ENCODE assay signal across 8 mouse cellular contexts in genomic region chr17:29045741-29046530, GRCm38 (mm10). TPM values are rescaled to one million over a fixed set of nuclear protein-coding genes. Genes with fewer than 3 reads are reported as not detected.
DNase-seq lines count a peak whose midpoint lies in the region; ATAC-seq lines count a peak whose summit lies in the region.

No protein-coding gene starts in this region.

- H3K4me1 ChIP-seq in forebrain, embryonic 13.5 days, result peaks cover 11% of the 10 kb centered on the region; the same call in 1 of the 2 replicates
- peaks cover 9% of the 10 kb centered on the region; the same call in 1 of the 2 replicates for H3K4me1 ChIP-seq in kidney, embryonic 14.5 days (ENCODE audit: control insufficient read depth, insufficient read depth, low read length)

- 63% methylated on average over 12 of the region's 12 CpGs for WGBS in forebrain, embryonic 13.5 days
- 69% methylated on average over 12 of the region's 12 CpGs for WGBS in kidney, embryonic 14.5 days

- no peaks in the 10 kb centered on the region for H3K9me3 ChIP-seq in forebrain, embryonic 13.5 days (replicated peaks)
- H3K9me3 ChIP-seq in kidney, embryonic 14.5 days (ENCODE audit: control insufficient read depth, low read length), result no peaks in the 10 kb centered on the region

- intact Hi-C loops in gastrocnemius, postnatal 14 days (cut with DNase I; ENCODE audit: low total_unique reads), result loop anchor here (5.0 to 10.0 kb wide), 2 partner anchors 51 to 199 kb away; no protein-coding TSS in a partner anchor

- no peaks in the 10 kb centered on the region for H3K27me3 ChIP-seq in forebrain, embryonic 13.5 days
- H3K27me3 ChIP-seq in kidney, embryonic 14.5 days (ENCODE audit: control insufficient read depth, insufficient read depth, low read length), result no peaks in the 10 kb centered on the region

- peak; percentile 45 for DNase-seq in gastrocnemius, postnatal 10 days
- no peak for DNase-seq in gastrocnemius, postnatal 14 days
- peak; percentile 45 for DNase-seq in R1 (ENCODE audit: low read depth, low spot score)
- peak; percentile 76 to 87 for DNase-seq in lung, postnatal 4 days
- no peak for DNase-seq in frontal cortex, adult 2 months (ENCODE audit: extremely low spot score in 1 of 2, low spot score in 1 of 2)

- no peak overlapping the region for H3K4me3 ChIP-seq in forebrain, embryonic 13.5 days
- H3K4me3 ChIP-seq in kidney, embryonic 14.5 days (ENCODE audit: low read length), result no peak overlapping the region

- peak overlapping the region; percentile 74 for H3K27ac ChIP-seq in forebrain, embryonic 13.5 days
- no peak overlapping the region; the same call in 1 of the 2 replicates for H3K27ac ChIP-seq in kidney, embryonic 14.5 days (ENCODE audit: low read depth, low read length)

- no peak overlapping the region for H3K4me2 ChIP-seq in forebrain, embryonic 13.5 days
- H3K4me2 ChIP-seq in kidney, embryonic 14.5 days (replicated peaks; ENCODE audit: low read depth, low read length), result no peak overlapping the region

- ATAC-seq in forebrain, embryonic 13.5 days, result peak; percentile 39; the same call in 1 of the 2 replicates
- peak; percentile 24 for ATAC-seq in kidney, embryonic 14.5 days (ENCODE audit: low FRiP score, low TSS enrichment)
- no peak for ATAC-seq in frontal cortex, adult (ENCODE audit: low TSS enrichment)

- peaks cover 67% of the 10 kb centered on the region for H3K36me3 ChIP-seq in forebrain, embryonic 13.5 days (ENCODE audit: poor library complexity, severe bottlenecking)
- peaks cover 57% of the 10 kb centered on the region for H3K36me3 ChIP-seq in kidney, embryonic 14.5 days (ENCODE audit: control insufficient read depth, insufficient read depth, low read length)

- no peak overlapping the region for H3K9ac ChIP-seq in forebrain, embryonic 13.5 days
- no peak overlapping the region for H3K9ac ChIP-seq in kidney, embryonic 14.5 days (ENCODE audit: low read depth, low read length)

RNA-seq across cellular contexts. Expression of gene Srsf3, which starts 13.5 kb away (rescaled TPM):
- total RNA-seq in gastrocnemius, postnatal 10 days (2021), result 10 to 100 TPM; 91.3 to 94.2 TPM
- total RNA-seq in gastrocnemius, postnatal 14 days (2021), result 10 to 100 TPM; 50.7 to 52.3 TPM
- 751 and 753 TPM in 2 replicates for polyA plus RNA-seq in forebrain, embryonic 13.5 days (2015; fragmentation: Nextera tagmentation; extraction: Ambion mirVana)
- 691 and 760 TPM in 2 replicates for polyA plus RNA-seq in kidney, embryonic 14.5 days (2014; fragmentation: Nextera tagmentation; extraction: Ambion mirVana)
- 135 and 141 TPM in 2 replicates for polyA plus RNA-seq in frontal cortex, adult 2 months (2012; rRNA removed)

RNA-seq across cellular contexts. Expression of gene Stk38, which starts 38.1 kb away (rescaled TPM):
- total RNA-seq in gastrocnemius, postnatal 10 days (2021), result 10 to 100 TPM; 34.4 to 45.0 TPM
- total RNA-seq in gastrocnemius, postnatal 14 days (2021), result 10 to 100 TPM; 25.3 to 29.0 TPM
- 128 and 136 TPM in 2 replicates for polyA plus RNA-seq in forebrain, embryonic 13.5 days (2015; fragmentation: Nextera tagmentation; extraction: Ambion mirVana)
- polyA plus RNA-seq in kidney, embryonic 14.5 days (2014; fragmentation: Nextera tagmentation; extraction: Ambion mirVana), result 65.5 and 101 TPM in 2 replicates
- polyA plus RNA-seq in frontal cortex, adult 2 months (2012; rRNA removed), result 80.7 and 86.2 TPM in 2 replicates

RNA-seq across cellular contexts. Expression of gene Cdkn1a, which starts 44.8 kb away (rescaled TPM):
- total RNA-seq in gastrocnemius, postnatal 10 days (2021), result 10 to 100 TPM; 43.0 to 46.3 TPM
- total RNA-seq in gastrocnemius, postnatal 14 days (2021), result 10 to 100 TPM; 24.1 to 70.7 TPM
- 29.3 and 38.6 TPM in 2 replicates for polyA plus RNA-seq in forebrain, embryonic 13.5 days (2015; fragmentation: Nextera tagmentation; extraction: Ambion mirVana)
- 37.4 and 45.6 TPM in 2 replicates for polyA plus RNA-seq in kidney, embryonic 14.5 days (2014; fragmentation: Nextera tagmentation; extraction: Ambion mirVana)
- polyA plus RNA-seq in frontal cortex, adult 2 months (2012; rRNA removed), result 37.7 and 55.8 TPM in 2 replicates

Comparison
In these comparisons a context has a peak if more than half of its experiments do, and no peak if none do; other contexts are left out.
1. DNase-seq: peak in gastrocnemius, postnatal 10 days (single experiment), R1 (single experiment) and lung, postnatal 4 days (2 of 2); none in gastrocnemius, postnatal 14 days (single experiment) and frontal cortex, adult 2 months (0 of 2).